Mouse (Mus musculus) kidney, postnatal 0 days (tissue): ENCODE data around the gene Pkd1. TPM values are rescaled to one million over a fixed set of nuclear protein-coding genes. Genes with fewer than 3 reads are reported as not detected.

ENCODE experiments used
- ATAC-seq: fragments of 200-750 bp; cut with Nextera tagmentation; replicated peaks from 2 replicates; pipeline ENCODE4 v1.8.0; 2017; ENCODE audit warnings: low read depth, moderate number of reproducible peaks, moderate TSS enrichment, moderate library complexity; ENCODE audit not compliant: low FRiP score
- DNase-seq: peaks from one replicate; pipeline ENCODE4 v3.0.0-alpha.2; 2016; ENCODE audit warnings: low spot score
- H3K27ac ChIP-seq: fragments of 300-500 bp; sonication (generic); 2 replicates; pipeline ENCODE4 v1.5.1; 2014; ENCODE audit warnings: mild to moderate bottlenecking
- H3K27me3 ChIP-seq: fragments of 300-500 bp; sonication (generic); 2 replicates; pipeline ENCODE4 v1.6.1; 2014; ENCODE audit warnings: low read length, mixed read lengths; ENCODE audit not compliant: insufficient read depth
- H3K36me3 ChIP-seq: fragments of 300-500 bp; sonication (generic); 2 replicates; pipeline ENCODE4 v1.6.1; 2014; ENCODE audit warnings: low read length, mixed read lengths; ENCODE audit not compliant: insufficient read depth
- H3K4me1 ChIP-seq: fragments of 300-500 bp; sonication (generic); replicated peaks from 2 replicates; pipeline ENCODE4 v1.6.1; 2014; ENCODE audit warnings: antibody characterized with exemption, low read length, mixed read lengths; ENCODE audit not compliant: insufficient read depth
- H3K4me2 ChIP-seq: fragments of 300-500 bp; sonication (generic); 2 replicates; pipeline ENCODE4 v1.6.1; 2014; ENCODE audit warnings: mild to moderate bottlenecking, low read length, moderate library complexity, mixed read lengths
- H3K4me3 ChIP-seq: fragments of 300-500 bp; sonication (generic); replicated peaks from 2 replicates; pipeline ENCODE4 v1.5.1; 2014; ENCODE audit warnings: low read depth, low read length
- H3K9ac ChIP-seq: fragments of 300-500 bp; sonication (generic); 2 replicates; pipeline ENCODE4 v1.6.1; 2014; ENCODE audit warnings: low read depth, low read length
- H3K9me3 ChIP-seq: fragments of 300-500 bp; sonication (generic); replicated peaks from 2 replicates; pipeline ENCODE4 v1.6.1; 2016; ENCODE audit warnings: low read length, inconsistent platforms, mixed read lengths
- CTCF ChIP-seq: IDR thresholded peaks from 2 replicates; pipeline ENCODE4 v1.5.1; 2016; ENCODE audit warnings: antibody characterized with exemption, low read depth, mild to moderate bottlenecking, moderate library complexity
- WGBS: fragments of 180-500 bp; shearing (Covaris S2); extraction: QIAGEN DNeasy Blood & Tissue Kit; methylation state at CpG from one replicate; pipeline ENCODE4 v1.1.7; 2014; 5-methylcytosine and 5-hydroxymethylcytosine counted together
- polyA plus RNA-seq: library from polyadenylated mRNA; unstranded; fragments of >200 nt; fragmentation: Nextera tagmentation; extraction: Ambion mirVana; gene quantifications from 2 replicates; pipeline ENCODE4 v1.2.1, GENCODE M21; 2015

Pkd1 gene
- polyA plus RNA-seq, 1 experiment from 2014 or later: 17.7 TPM

DNA sequence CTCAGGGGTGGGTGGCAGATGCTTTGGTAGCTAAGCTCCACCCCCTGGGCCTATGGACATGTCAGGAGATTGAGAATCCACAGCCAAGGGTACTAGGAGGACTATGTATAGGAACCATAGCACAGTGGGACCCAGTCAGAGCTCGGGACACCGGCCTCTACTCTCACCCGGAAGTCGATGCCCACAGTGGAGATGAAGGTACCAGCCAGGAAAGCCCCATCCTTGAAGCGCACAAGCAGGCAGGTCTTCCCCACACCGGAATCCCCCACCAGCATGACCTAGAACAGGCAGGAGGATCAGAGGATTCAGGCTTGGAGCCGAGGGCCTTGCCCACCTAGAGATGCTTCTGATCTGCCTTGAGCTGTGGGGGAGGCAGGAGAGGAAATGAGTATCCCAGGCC is 17.6 kb upstream of the Pkd1 start:
- Histone ChIP-seq H3K4me2 (no peak overlapping the region), H3K27ac (no peak overlapping the region), H3K4me1 (peaks cover 16% of the 10 kb centered on the region), H3K4me3 (no peak overlapping the region), H3K27me3 (no peaks in the 10 kb centered on the region), H3K9me3 (no peaks in the 10 kb centered on the region), H3K36me3 (no peaks in the 10 kb centered on the region; the same call in 1 of the 2 replicates), H3K9ac (0 out of 2 replicates have a peak overlapping the region, but pooled peaks have one; percentile 20)
- WGBS: 69% methylated on average over 7 of the region's 7 CpGs
- no peak for ATAC-seq
- no peak for TF ChIP-seq CTCF
- no peak for DNase-seq

DNA sequence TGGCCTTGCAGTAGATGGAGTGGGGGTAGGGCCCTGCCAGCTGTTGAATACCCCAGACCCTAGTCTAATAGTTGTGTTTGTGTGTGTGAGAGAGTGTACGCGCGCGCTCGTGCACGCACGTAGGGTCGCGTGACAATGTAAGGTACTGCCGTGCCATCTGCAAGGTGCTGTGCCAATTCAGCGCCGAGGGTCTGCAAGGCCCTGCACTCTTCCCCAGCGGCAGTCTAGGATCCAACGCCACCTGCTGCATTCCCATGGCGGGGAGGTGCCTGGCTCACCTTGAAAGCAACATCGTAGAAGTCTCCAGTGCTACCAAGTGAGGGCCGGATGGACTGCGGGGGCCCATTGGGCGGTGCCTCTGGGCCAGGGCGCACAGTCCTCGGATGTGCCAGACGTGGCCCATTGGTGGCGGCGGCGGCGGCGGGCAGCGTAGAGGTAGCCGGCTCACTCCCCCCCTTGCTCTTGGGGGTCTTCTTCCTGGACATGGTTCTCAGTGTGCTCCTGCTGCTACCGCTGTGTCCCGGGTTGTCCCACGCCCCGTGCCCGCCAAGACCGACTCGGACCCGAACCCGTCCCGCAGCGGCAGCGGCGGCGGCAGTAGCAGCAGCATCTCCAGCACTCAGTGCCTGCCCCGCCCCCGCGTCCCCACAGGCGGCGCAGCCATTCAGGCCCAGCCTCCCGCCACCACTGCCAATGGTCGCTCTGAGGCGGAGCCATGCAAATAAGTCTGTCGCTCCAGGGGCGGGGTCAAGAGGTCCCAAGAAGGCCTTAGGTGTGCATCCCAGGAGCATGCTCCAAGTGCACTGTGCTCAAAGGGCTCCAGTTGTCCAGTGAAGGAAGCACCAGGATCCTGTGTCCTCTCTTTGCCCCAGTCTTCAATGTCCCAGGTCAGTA is 16.3 kb upstream of the Pkd1 start:
- peaks cover 16% of the 10 kb centered on the region for H3K4me1 ChIP-seq
- DNase-seq (peak; percentile 89), ATAC-seq (peak; percentile 71)
- H3K9me3 ChIP-seq: no peaks in the 10 kb centered on the region
- H3K36me3 ChIP-seq: no peaks in the 10 kb centered on the region; the same call in 1 of the 2 replicates
- no peak overlapping the region for H3K27ac ChIP-seq
- H3K4me2 ChIP-seq: peak overlapping the region; percentile 78
- peak overlapping the region; percentile 24 for H3K4me3 ChIP-seq
- H3K9ac ChIP-seq: peak overlapping the region; percentile 49
- 7% methylated on average over 51 of the region's 53 CpGs for WGBS
- peak; percentile 43; the same call in 1 of the 2 replicates for TF ChIP-seq CTCF
- H3K27me3 ChIP-seq: no peaks in the 10 kb centered on the region

DNA sequence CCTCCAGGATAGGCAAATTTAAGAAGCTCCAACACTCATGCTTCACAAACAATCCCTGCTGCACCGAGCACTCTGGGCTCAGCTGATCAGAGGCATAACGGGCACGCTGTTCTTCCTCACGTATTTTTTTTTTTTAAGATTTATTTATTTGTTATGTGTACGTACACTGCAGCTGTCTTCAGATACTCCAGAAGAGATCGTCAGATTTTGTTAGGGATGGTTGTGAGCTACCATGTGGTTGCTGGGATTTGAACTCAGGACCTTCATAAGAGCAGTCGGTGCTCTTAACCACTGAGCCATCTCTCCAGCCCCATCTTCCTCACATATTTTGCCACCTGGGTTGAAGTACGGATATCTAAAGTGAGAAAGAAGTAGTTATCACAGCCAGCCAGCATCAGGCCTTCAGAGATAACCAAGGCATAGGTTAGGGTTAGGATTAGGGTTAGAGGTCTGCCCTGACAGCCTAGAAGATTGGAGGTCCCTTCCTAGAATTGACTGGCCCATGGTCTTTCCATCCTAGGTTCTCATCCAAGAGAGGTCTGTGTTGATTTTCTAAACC is 15.4 kb upstream of the Pkd1 start, which contains the start of gene Rab26:
TSS of gene Rab26 (minus strand) at position 51 of the 559 bp plus-strand sequence.
- ATAC-seq: no peak
- Histone ChIP-seq H3K9me3 (no peaks in the 10 kb centered on the region), H3K4me2 (peak within 1 kb of the TSS; percentile 78), H3K27ac (no peak within 1 kb of the TSS), H3K9ac (peak within 1 kb of the TSS; percentile 49), H3K4me1 (peaks cover 15% of the 10 kb centered on the region), H3K27me3 (no peaks in the 10 kb centered on the region), H3K4me3 (peak within 1 kb of the TSS; percentile 24), H3K36me3 (no peaks in the 10 kb centered on the region; the same call in 1 of the 2 replicates)
- TF ChIP-seq CTCF: no peak
- WGBS: 89% methylated on average over 8 of the region's 8 CpGs
- no peak for DNase-seq

DNA sequence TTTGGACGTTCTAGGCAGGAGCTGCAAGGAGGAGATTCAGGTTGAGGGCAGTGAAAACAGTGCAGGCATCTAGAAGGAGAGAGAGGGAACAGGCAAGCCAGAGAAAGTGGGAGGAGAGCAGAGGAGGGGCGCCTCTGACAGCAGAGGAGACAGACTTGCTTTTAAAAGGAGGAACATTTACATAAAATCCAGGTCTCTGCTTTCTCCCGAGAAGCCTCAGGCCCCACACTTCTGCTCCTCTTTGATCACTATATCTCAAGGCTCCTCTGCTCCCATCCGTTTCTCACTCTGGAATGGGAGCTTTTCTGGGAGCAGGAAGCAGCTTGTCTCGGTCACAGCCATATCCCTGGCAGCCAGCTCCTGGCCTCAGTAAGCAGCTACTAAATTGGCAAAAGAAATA is 14.3 kb upstream of the Pkd1 start:
- Histone ChIP-seq H3K4me3 (no peak overlapping the region), H3K9me3 (no peaks in the 10 kb centered on the region), H3K9ac (no peak overlapping the region), H3K27ac (no peak overlapping the region), H3K36me3 (no peaks in the 10 kb centered on the region), H3K4me2 (no peak overlapping the region), H3K4me1 (peaks cover 7% of the 10 kb centered on the region), H3K27me3 (no peaks in the 10 kb centered on the region)
- DNase-seq (no peak), ATAC-seq (no peak)
- TF ChIP-seq CTCF: no peak
- WGBS: 36% methylated on average over 5 of the region's 5 CpGs

DNA sequence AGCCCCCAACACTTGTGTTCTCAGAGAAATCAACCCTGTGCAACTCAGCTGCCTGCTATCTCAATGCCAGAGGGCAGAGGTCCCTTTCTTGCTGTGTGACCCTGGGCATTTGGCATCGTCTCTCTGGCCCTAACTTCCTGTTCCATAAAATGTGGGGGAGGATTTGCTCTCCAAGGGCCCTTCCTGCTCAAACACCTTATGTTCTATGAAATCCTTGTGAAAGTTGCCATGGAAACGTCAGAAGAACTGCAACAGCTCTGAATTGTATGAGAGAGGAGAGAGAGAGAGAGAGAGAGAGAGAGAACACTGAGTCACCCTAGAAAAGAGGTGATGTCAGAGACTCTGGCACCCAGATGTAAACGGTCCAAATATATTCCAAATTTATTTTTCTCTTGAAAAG is 12.1 kb upstream of the Pkd1 start:
- TF ChIP-seq CTCF: no peak
- Histone ChIP-seq H3K9ac (no peak overlapping the region), H3K4me1 (peaks cover 7% of the 10 kb centered on the region), H3K4me3 (no peak overlapping the region), H3K9me3 (no peaks in the 10 kb centered on the region), H3K27me3 (no peaks in the 10 kb centered on the region), H3K27ac (no peak overlapping the region), H3K36me3 (no peaks in the 10 kb centered on the region), H3K4me2 (no peak overlapping the region)
- no peak for ATAC-seq
- WGBS: 27% methylated on average over 3 of the region's 3 CpGs
- no peak for DNase-seq

DNA sequence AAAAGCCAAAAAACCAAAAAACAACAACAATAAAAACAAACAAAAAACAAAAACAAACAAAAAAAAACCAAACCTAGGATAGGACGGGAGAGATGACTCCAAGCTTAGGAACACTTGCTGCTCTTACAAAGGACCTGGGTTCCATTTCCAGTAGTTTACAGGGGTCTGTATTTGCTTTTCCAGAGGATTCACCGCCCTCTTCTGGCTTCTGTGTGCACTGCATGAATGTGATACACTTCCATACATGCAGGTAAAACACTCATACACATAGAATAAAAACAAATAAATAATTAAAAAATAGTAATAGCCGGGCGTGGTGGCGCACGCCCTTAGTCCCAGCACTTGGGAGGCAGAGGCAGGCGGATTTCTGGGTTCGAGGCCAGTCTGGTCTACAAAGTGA is 10.7 kb upstream of the Pkd1 start:
- no peak overlapping the region for H3K4me2 ChIP-seq
- no peak overlapping the region for H3K9ac ChIP-seq
- no peak overlapping the region for H3K4me3 ChIP-seq
- peak; percentile 50 for DNase-seq
- peak; percentile 73 for TF ChIP-seq CTCF
- H3K27ac ChIP-seq: no peak overlapping the region
- H3K27me3 ChIP-seq: no peaks in the 10 kb centered on the region
- no peaks in the 10 kb centered on the region for H3K36me3 ChIP-seq
- H3K9me3 ChIP-seq: no peaks in the 10 kb centered on the region
- no peak for ATAC-seq
- WGBS: 60% methylated on average over 8 of the region's 8 CpGs
- H3K4me1 ChIP-seq: no peaks in the 10 kb centered on the region
